Mouse (Mus musculus): ENCODE measurements around the gene Nelfa. TPM values are rescaled to one million over a fixed set of nuclear protein-coding genes. Genes with fewer than 3 reads are reported as not detected.
"Not testable (repeated sequence)": the region's sequence is repeated elsewhere in the genome, so short reads cannot be mapped to it uniquely, and the experiment has no call there.

The Nelfa gene
- polyA plus RNA-seq, 1 experiment = 24.2 TPM

DNA sequence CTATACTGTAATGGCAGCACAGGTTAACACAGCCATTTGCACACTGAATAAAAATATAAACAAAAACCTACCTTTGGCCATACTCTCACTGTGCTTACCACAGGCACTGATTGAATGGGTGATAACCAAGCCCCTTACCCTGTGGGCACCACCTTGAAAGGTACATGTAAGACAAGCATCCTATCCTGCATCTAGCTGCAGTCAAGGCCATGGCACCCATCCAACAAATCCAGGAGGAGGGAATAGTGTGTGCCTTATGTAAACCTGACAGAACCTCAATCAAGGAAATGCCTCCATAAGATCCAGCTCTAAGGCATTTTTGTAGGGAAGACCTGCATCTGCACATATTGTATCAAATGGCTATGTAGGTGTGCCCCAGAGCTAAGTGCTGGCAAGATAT, 10.0 kb downstream of the Nelfa start:
- Histone ChIP-seq H3K79me2 (ENCODE audit: control insufficient read depth, insufficient read depth) (peaks cover 85% of the 10 kb centered on the region), H3K4me3 (ENCODE audit: insufficient read depth, poor library complexity, severe bottlenecking) (no peak overlapping the region), H3ac (ENCODE audit: control insufficient read depth, insufficient read length, low read depth) (no peak overlapping the region), H3K36me3 (ENCODE audit: control insufficient read depth, insufficient read depth) (peaks cover 44% of the 10 kb centered on the region), H3K27me3 (ENCODE audit: control insufficient read depth, insufficient read depth, insufficient read length) (no peaks in the 10 kb centered on the region), H3K79me3 (ENCODE audit: low read depth) (peaks cover 52% of the 10 kb centered on the region)
- TF ChIP-seq MAX (IDR thresholded peaks at IDR 0.05) = no peak
- TF ChIP-seq USF1 (IDR thresholded peaks at IDR 0.05; ENCODE audit: low read depth) = no peak
- TF ChIP-seq CTCF (IDR thresholded peaks at IDR 0.05; ENCODE audit: control insufficient read depth, insufficient read depth, insufficient read length) = no peak
- TF ChIP-seq MYOG (IDR thresholded peaks at IDR 0.05; ENCODE audit: control insufficient read depth, extremely low read depth, insufficient read length) = no peak
- TF ChIP-seq FOSL1 (IDR thresholded peaks at IDR 0.05; ENCODE audit: insufficient read depth, low read length, poor library complexity, severe bottlenecking) = no peak
- TF ChIP-seq CEBPB (IDR thresholded peaks at IDR 0.05; ENCODE audit: low read depth) = no peak

DNA sequence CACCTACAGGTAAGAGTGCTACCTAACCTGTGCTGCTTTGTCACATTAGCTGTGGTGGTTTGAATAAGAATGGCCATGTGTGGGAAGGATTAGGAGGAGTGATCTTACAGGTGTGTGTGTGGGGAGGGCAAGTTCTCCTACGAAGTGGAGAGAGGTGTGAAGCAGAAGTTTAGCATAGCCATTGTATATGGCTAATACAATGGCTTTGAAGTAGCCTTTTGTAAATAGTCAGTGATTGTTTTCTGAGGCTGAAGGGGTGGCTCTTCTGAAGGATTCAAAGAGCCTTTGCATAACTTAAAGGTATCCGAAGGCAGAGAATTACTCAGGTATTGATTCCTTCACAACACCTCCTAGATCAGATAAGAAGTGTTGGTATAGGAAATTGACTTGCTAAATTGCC, 13.6 kb downstream of the Nelfa start:
- Histone ChIP-seq H3K4me3 (ENCODE audit: insufficient read depth, poor library complexity, severe bottlenecking) (no peak overlapping the region), H3K79me3 (ENCODE audit: low read depth) (peaks cover 32% of the 10 kb centered on the region), H3K79me2 (ENCODE audit: control insufficient read depth, insufficient read depth) (peaks cover 54% of the 10 kb centered on the region), H3ac (ENCODE audit: control insufficient read depth, insufficient read length, low read depth) (no peak overlapping the region), H3K27me3 (ENCODE audit: control insufficient read depth, insufficient read depth, insufficient read length) (no peaks in the 10 kb centered on the region), H3K36me3 (ENCODE audit: control insufficient read depth, insufficient read depth) (peaks cover 55% of the 10 kb centered on the region)
- TF ChIP-seq MYOG (IDR thresholded peaks at IDR 0.05; ENCODE audit: control insufficient read depth, extremely low read depth, insufficient read length) (no peak), USF1 (IDR thresholded peaks at IDR 0.05; ENCODE audit: low read depth) (no peak), CTCF (IDR thresholded peaks at IDR 0.05; ENCODE audit: control insufficient read depth, insufficient read depth, insufficient read length) (no peak), CEBPB (IDR thresholded peaks at IDR 0.05; ENCODE audit: low read depth) (no peak)

DNA sequence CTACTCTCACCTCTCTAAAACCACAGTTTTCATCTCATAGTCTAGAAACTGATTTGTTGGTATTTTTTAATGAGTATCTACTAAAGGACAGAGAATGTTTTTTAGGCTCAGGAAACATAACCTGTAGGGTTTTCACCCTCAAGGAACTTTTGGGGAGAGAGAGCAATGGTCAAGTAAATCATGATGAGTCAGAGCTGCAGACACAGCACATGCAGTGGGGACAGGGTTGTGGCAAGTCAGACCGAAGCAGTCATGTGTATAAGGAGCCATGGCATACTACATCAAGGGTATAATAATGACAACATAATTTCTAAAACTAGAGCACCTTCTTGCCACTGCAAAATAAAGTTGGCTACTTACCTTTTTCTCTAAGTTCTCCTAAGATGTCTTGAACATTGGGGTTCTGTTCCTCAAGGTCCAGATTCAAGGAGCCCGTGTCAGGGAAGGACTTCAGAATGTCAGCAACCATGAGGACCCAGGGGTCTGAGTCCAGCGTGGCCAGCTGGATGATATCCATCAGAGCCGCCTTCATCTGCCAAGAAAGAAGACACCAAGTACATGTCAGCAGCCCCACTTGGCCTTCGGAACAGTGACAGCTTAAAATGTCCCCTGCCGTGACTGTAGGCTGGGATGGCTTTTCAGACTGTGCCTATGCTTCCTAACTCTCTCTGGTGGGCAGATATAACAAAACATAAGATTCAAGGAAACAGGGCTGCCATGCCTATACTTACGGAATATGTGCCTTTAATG, 14.6 kb downstream of the Nelfa start:
- no peak overlapping the region for H3K4me3 ChIP-seq (ENCODE audit: insufficient read depth, poor library complexity, severe bottlenecking)
- no peaks in the 10 kb centered on the region for H3K27me3 ChIP-seq (ENCODE audit: control insufficient read depth, insufficient read depth, insufficient read length)
- peaks cover 24% of the 10 kb centered on the region for H3K79me3 ChIP-seq (ENCODE audit: low read depth)
- peaks cover 50% of the 10 kb centered on the region for H3K36me3 ChIP-seq (ENCODE audit: control insufficient read depth, insufficient read depth)
- TF ChIP-seq USF1 (IDR thresholded peaks at IDR 0.05; ENCODE audit: low read depth) = no peak
- TF ChIP-seq CTCF (IDR thresholded peaks at IDR 0.05; ENCODE audit: control insufficient read depth, insufficient read depth, insufficient read length) = no peak
- no peak for TF ChIP-seq CEBPB (IDR thresholded peaks at IDR 0.05; ENCODE audit: low read depth)
- no peak for TF ChIP-seq FOSL1 (IDR thresholded peaks at IDR 0.05; ENCODE audit: insufficient read depth, low read length, poor library complexity, severe bottlenecking)
- no peak for TF ChIP-seq MYOD1 (IDR thresholded peaks at IDR 0.05; ENCODE audit: control insufficient read depth, insufficient read length, low read depth)
- no peak for TF ChIP-seq MYOG (IDR thresholded peaks at IDR 0.05; ENCODE audit: control insufficient read depth, extremely low read depth, insufficient read length)
- TF ChIP-seq MAX (IDR thresholded peaks at IDR 0.05) = no peak
- peaks cover 45% of the 10 kb centered on the region for H3K79me2 ChIP-seq (ENCODE audit: control insufficient read depth, insufficient read depth)
- no peak overlapping the region for H3ac ChIP-seq (ENCODE audit: control insufficient read depth, insufficient read length, low read depth)

DNA sequence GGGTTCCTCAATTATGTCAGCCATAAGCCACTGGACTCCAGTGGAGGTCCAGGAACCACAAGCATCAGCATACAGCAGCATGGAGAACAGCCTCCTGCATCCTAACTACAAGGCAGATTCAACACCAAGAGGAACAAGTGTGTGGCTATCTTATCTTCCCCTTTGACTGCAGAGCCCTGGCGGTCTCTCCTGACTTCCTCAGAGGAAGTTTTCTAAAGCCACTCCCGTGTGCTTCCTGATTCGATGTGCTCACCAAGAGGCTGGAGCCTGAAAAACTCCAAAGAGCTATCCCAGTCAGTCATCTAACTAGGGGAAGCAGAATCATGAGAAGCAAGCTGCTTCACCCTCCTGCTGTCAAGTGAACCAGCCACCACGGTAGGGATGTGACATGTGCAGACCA, 15.3 kb downstream of the Nelfa start:
- no peak overlapping the region for H3ac ChIP-seq (ENCODE audit: control insufficient read depth, insufficient read length, low read depth)
- peaks cover 52% of the 10 kb centered on the region for H3K36me3 ChIP-seq (ENCODE audit: control insufficient read depth, insufficient read depth)
- no peaks in the 10 kb centered on the region for H3K27me3 ChIP-seq (ENCODE audit: control insufficient read depth, insufficient read depth, insufficient read length)
- TF ChIP-seq CTCF (IDR thresholded peaks at IDR 0.05; ENCODE audit: control insufficient read depth, insufficient read depth, insufficient read length) = no peak
- no peak for TF ChIP-seq CEBPB (IDR thresholded peaks at IDR 0.05; ENCODE audit: low read depth)
- no peak overlapping the region for H3K4me3 ChIP-seq (ENCODE audit: insufficient read depth, poor library complexity, severe bottlenecking)
- peaks cover 17% of the 10 kb centered on the region for H3K79me3 ChIP-seq (ENCODE audit: low read depth)
- H3K79me2 ChIP-seq (ENCODE audit: control insufficient read depth, insufficient read depth) = peaks cover 38% of the 10 kb centered on the region

DNA sequence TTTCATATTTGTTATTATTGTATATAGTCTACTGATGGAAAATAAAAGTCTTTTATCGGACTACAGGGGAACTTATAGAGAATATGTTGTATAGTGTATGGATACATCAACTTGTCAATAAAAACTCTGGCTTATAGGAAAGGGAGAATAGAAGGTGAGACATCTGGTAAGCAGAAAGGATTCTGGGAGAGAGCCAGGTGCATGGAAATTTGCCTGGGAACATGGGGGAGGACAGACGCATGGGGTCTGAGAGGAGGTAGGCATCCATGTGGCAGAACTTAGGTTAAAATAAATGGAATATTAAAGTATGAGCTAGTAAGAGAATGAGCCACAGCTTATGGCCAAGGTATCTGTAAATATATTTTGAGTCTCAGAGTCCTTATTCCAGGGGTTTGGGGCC, 16.2 kb downstream of the Nelfa start:
- TF ChIP-seq MYOD1 (IDR thresholded peaks at IDR 0.05; ENCODE audit: control insufficient read depth, insufficient read length, low read depth) (no peak), USF1 (IDR thresholded peaks at IDR 0.05; ENCODE audit: low read depth) (no peak), CEBPB (IDR thresholded peaks at IDR 0.05; ENCODE audit: low read depth) (no peak), MAX (IDR thresholded peaks at IDR 0.05) (no peak), MYOG (IDR thresholded peaks at IDR 0.05; ENCODE audit: control insufficient read depth, extremely low read depth, insufficient read length) (no peak), FOSL1 (IDR thresholded peaks at IDR 0.05; ENCODE audit: insufficient read depth, low read length, poor library complexity, severe bottlenecking) (no peak), CTCF (IDR thresholded peaks at IDR 0.05; ENCODE audit: control insufficient read depth, insufficient read depth, insufficient read length) (no peak)
- Histone ChIP-seq H3K79me2 (ENCODE audit: control insufficient read depth, insufficient read depth) (peaks cover 29% of the 10 kb centered on the region), H3K4me3 (ENCODE audit: insufficient read depth, poor library complexity, severe bottlenecking) (no peak overlapping the region), H3K36me3 (ENCODE audit: control insufficient read depth, insufficient read depth) (peaks cover 57% of the 10 kb centered on the region), H3K27me3 (ENCODE audit: control insufficient read depth, insufficient read depth, insufficient read length) (no peaks in the 10 kb centered on the region), H3ac (ENCODE audit: control insufficient read depth, insufficient read length, low read depth) (no peak overlapping the region), H3K79me3 (ENCODE audit: low read depth) (peaks cover 12% of the 10 kb centered on the region)

DNA sequence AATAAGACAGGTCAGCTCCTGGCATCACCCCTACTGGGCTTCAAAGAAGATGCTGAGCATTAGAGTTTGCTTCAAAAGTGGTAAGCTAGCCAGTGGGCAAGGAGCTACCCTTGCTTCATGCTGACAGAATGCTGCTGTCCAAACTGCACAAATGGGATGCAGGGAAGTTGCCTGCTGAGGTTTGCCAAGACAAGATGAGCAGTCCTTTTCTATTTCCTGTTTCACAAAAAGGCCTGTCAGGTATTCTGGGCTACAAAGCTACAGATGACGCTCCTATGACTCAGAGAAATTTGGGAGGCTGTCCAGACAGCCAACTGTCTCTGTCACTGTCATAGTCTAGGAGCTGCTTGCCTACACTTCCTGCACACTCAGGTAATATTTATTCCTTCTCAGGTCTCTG, 16.7 kb downstream of the Nelfa start:
- Histone ChIP-seq H3K36me3 (ENCODE audit: control insufficient read depth, insufficient read depth) (peaks cover 57% of the 10 kb centered on the region), H3K79me2 (ENCODE audit: control insufficient read depth, insufficient read depth) (peaks cover 25% of the 10 kb centered on the region), H3K4me3 (ENCODE audit: insufficient read depth, poor library complexity, severe bottlenecking) (no peak overlapping the region), H3K79me3 (ENCODE audit: low read depth) (peaks cover 10% of the 10 kb centered on the region), H3ac (ENCODE audit: control insufficient read depth, insufficient read length, low read depth) (no peak overlapping the region), H3K27me3 (ENCODE audit: control insufficient read depth, insufficient read depth, insufficient read length) (no peaks in the 10 kb centered on the region)
- no peak for TF ChIP-seq MYOD1 (IDR thresholded peaks at IDR 0.05; ENCODE audit: control insufficient read depth, insufficient read length, low read depth)
- no peak for TF ChIP-seq USF1 (IDR thresholded peaks at IDR 0.05; ENCODE audit: low read depth)
- no peak for TF ChIP-seq CTCF (IDR thresholded peaks at IDR 0.05; ENCODE audit: control insufficient read depth, insufficient read depth, insufficient read length)

DNA sequence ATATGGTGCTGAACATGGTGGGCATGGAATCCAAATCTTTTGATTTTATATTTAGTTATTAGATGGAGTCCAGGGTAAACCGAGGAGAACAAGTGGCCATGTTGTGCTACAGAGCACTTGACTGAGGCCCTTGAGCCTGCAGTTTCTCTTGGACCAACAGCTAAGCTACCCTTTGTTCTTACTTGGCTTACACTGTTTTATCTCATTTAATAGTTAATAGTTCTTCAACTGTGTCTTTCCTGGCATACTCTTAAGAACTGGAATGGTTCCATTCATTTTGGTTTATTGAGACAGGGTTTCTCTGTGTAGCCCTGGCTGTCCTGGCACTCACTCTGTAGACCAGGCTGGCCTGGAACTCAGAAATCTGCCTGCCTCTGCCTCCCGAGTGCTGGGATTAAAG, 19.6 kb downstream of the Nelfa start:
- H3K4me3 ChIP-seq (ENCODE audit: insufficient read depth, poor library complexity, severe bottlenecking); H3ac ChIP-seq (ENCODE audit: control insufficient read depth, insufficient read length, low read depth); H3K79me3 ChIP-seq (ENCODE audit: low read depth); H3K27me3 ChIP-seq (ENCODE audit: control insufficient read depth, insufficient read depth, insufficient read length); H3K79me2 ChIP-seq (ENCODE audit: control insufficient read depth, insufficient read depth): not testable (repeated sequence)
- H3K36me3 ChIP-seq (ENCODE audit: control insufficient read depth, insufficient read depth) = peaks cover 63% of the 10 kb centered on the region

DNA sequence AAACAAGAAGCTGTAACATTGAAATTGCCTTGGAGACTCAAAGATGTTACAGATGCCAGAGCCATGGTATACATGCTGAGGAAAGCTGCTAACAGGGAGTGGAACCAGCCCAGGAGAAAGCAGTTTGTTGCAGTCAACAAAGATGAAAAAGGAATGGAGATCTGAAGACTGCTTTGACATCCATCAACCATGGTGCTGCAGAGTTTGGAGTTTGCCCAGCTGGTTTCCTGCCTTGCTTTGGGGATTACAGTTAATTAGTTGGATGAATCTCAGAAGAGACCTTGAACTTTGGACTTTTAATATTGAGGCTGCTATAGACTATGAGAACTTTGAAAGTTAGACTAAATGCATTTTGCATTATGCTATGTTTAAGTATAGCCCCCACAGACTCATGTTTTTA, 21.2 kb downstream of the Nelfa start:
- H3K4me3 ChIP-seq (ENCODE audit: insufficient read depth, poor library complexity, severe bottlenecking); H3K79me2 ChIP-seq (ENCODE audit: control insufficient read depth, insufficient read depth); H3K79me3 ChIP-seq (ENCODE audit: low read depth); H3K27me3 ChIP-seq (ENCODE audit: control insufficient read depth, insufficient read depth, insufficient read length); H3ac ChIP-seq (ENCODE audit: control insufficient read depth, insufficient read length, low read depth): not testable (repeated sequence)
- H3K36me3 ChIP-seq (ENCODE audit: control insufficient read depth, insufficient read depth) = peaks cover 47% of the 10 kb centered on the region

All from C2C12 (cell line).